7 mouse cellular contexts compared by ENCODE assay signal in genomic region chr6:148598746-148599337, GRCm38 (mm10).
DNase-seq lines count a peak whose midpoint lies in the region; ATAC-seq lines count a peak whose summit lies in the region.

No protein-coding gene starts in this region.

- 2% methylated on average over 16 of the region's 16 CpGs for WGBS in forebrain, embryonic 12.5 days
- WGBS in neural tube, embryonic 14.5 days, result 3% methylated on average over 16 of the region's 16 CpGs

- H3K9ac ChIP-seq in forebrain, embryonic 12.5 days, result peak overlapping the region; percentile 5; the same call in 1 of the 2 replicates
- H3K9ac ChIP-seq in neural tube, embryonic 14.5 days (replicated peaks; ENCODE audit: low read depth, low read length), result no peak overlapping the region; the same call in 1 of the 2 replicates

- 0 out of 2 replicates have a peak overlapping the region, but pooled peaks have one; percentile 26 for H3K27ac ChIP-seq in forebrain, embryonic 12.5 days
- H3K27ac ChIP-seq in neural tube, embryonic 14.5 days (ENCODE audit: low read depth, low read length), result peak overlapping the region; percentile 55

- DNase-seq in right cerebral cortex, postnatal 10 days (ENCODE audit: low spot score in 2 of 2), result peak; percentile 35 to 47
- DNase-seq in right cerebral cortex, postnatal 25 days, result no peak
- DNase-seq in layer of hippocampus, adult 9-11 months, result peak; percentile 14
- DNase-seq in gastrocnemius, postnatal 36 days, result no peak
- DNase-seq in lung, postnatal 36 days, result no peak

- H3K36me3 ChIP-seq in forebrain, embryonic 12.5 days (replicated peaks), result no peaks in the 10 kb centered on the region
- no peaks in the 10 kb centered on the region for H3K36me3 ChIP-seq in neural tube, embryonic 14.5 days (ENCODE audit: control insufficient read depth, insufficient read depth, low read length)

- H3K4me1 ChIP-seq in forebrain, embryonic 12.5 days, result peaks cover 16% of the 10 kb centered on the region
- H3K4me1 ChIP-seq in neural tube, embryonic 14.5 days (ENCODE audit: control insufficient read depth, insufficient read depth, low read length), result peaks cover 12% of the 10 kb centered on the region

- no peaks in the 10 kb centered on the region for H3K27me3 ChIP-seq in forebrain, embryonic 12.5 days
- H3K27me3 ChIP-seq in neural tube, embryonic 14.5 days (ENCODE audit: control insufficient read depth, insufficient read depth, low read length), result no peaks in the 10 kb centered on the region

- intact Hi-C loops in gastrocnemius, postnatal 36 days (cut with DNase I), result no loop called here

- ATAC-seq in forebrain, embryonic 12.5 days (ENCODE audit: low FRiP score), result peak; percentile 92
- ATAC-seq in neural tube, embryonic 14.5 days (ENCODE audit: low read depth), result peak; percentile 91

- peak overlapping the region; percentile 24 for H3K4me3 ChIP-seq in forebrain, embryonic 12.5 days (replicated peaks)
- H3K4me3 ChIP-seq in neural tube, embryonic 14.5 days (ENCODE audit: low read depth, low read length), result peak overlapping the region; percentile 7; the same call in 1 of the 2 replicates

- no peaks in the 10 kb centered on the region for H3K9me3 ChIP-seq in forebrain, embryonic 12.5 days
- H3K9me3 ChIP-seq in neural tube, embryonic 14.5 days (ENCODE audit: control insufficient read depth, low read length), result no peaks in the 10 kb centered on the region

- H3K4me2 ChIP-seq in forebrain, embryonic 12.5 days, result peak overlapping the region; percentile 49
- H3K4me2 ChIP-seq in neural tube, embryonic 14.5 days (ENCODE audit: low read depth, low read length), result peak overlapping the region; percentile 32; the same call in 1 of the 2 replicates

Comparison
In these comparisons a context has a peak if more than half of its experiments do, and no peak if none do; other contexts are left out.
1. DNase-seq: peak in right cerebral cortex, postnatal 10 days (2 of 2) and layer of hippocampus, adult 9-11 months (single experiment); none in right cerebral cortex, postnatal 25 days (single experiment), gastrocnemius, postnatal 36 days (0 of 2) and lung, postnatal 36 days (single experiment).